Mouse (Mus musculus): Measurements from ENCODE around the gene Rpl18a.

The Rpl18a gene

DNA sequence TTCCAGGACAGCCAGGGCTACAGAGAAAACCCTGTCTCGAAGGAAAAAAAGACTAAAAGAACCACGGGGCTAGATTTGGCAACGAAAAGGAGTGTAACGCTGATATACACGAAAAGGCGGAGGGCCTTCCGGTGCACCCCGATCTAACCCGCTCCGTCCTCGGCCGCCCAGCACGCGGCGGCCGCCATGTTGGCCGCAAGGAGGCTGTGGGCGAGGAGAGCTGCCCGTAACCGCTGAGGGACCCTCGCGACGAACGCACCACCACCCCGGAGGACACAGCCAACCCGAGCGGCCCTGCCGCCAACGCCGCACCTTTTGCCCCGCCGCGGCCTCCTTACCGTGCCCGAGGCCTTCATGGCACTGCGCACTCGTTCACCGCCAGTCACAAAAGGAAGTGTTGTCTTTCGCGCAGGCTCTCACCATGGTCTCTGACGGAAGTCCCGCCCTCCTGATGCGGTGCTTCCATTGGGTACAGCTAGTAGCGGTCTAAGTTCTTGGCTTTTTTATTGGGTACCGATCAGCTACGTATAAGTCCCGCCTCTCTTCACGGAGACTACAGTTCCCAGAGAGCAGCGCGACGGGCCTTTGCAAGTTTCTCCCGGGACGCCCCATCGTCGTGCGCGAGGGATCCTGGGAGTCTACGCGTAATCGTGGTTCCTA is at the start of gene Rpl18a:
Gene Rpl18a (minus strand): TSS at position 392 of the 660 bp plus-strand sequence.
- peak; percentile 98 for DNase-seq (ENCODE audit: low read depth, low spot score)

DNA sequence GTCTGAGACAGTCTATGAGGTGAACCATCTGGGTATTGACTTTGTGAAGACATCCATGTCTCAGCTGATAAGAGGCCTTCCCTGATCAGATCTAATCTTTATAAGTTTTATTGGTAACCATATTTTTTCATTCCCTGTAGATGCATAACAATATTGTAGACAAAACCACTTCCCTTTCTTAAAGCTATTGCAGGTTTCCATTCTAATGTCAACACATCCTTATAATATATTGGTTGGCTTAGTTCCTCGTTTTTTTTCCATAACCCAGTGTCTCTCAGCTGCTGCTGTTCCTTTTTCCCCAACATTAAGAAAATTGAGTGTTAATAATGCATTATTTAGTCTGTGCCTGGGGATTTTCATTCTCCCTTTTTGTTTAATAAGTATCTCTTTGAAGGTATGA is 46.0 kb upstream of the Rpl18a start:
- DNase-seq (ENCODE audit: low read depth, low spot score): no peak

DNA sequence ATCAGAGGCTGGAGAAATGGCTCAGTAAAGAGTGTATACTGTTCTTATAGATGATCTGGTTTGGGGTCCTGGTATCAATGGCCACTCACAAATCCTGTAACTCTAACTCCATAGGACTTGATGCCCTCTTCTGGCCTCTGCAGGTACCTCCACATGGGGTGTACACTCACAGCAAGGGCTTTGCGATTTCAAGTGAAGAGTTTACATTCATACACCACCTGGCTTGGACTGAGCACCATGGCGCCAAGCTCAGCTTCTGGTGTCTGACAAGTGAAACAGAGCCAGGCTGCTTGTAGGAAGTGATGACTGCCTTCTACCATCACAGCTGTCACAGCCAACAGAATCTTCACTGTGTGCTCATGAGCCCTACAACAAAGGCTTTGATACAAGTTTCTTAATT is 44.3 kb upstream of the Rpl18a start:
- DNase-seq (ENCODE audit: low read depth, low spot score): no peak

DNA sequence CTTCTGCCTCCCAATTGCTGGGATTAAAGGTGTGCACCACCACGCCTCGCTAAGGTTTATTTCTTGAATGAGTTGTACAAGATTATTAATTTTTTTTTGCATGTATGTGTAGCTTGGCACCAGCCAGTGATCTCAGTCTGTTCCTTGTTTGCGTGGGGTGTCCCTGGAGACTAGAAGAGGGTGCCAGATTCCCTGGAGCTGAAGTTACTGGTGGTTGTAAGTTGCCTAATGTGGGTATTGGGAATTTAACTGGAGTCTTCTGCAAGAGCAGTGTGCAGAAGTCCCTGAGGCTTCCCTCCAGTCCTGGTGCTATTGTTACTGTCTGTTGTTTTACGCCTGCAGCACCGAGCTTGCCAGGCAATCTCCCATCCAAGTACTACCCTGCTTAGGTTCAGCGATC is 40.0 kb upstream of the Rpl18a start:
- DNase-seq (ENCODE audit: low read depth, low spot score): no peak

DNA sequence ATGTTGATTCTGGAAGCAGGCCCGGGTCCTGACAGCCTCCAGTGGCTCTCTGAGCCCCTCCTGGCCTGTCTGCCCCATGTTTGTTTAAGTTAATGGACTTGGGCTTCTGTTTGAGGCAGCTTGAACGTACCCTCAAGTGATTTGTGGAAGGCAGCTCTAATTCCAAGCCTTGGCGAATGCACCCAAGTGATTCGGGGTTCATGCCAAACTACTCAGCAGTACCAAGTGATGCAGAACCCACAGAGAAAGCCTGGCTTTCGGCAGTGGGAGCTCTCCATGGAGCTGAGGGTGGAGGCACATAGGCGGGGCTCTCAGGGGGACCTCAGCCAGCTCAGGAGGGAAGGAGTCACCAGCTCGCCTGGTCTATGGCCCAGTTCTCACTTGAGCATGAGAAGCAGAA is 37.6 kb upstream of the Rpl18a start:
- no peak for DNase-seq (ENCODE audit: low read depth, low spot score)

DNA sequence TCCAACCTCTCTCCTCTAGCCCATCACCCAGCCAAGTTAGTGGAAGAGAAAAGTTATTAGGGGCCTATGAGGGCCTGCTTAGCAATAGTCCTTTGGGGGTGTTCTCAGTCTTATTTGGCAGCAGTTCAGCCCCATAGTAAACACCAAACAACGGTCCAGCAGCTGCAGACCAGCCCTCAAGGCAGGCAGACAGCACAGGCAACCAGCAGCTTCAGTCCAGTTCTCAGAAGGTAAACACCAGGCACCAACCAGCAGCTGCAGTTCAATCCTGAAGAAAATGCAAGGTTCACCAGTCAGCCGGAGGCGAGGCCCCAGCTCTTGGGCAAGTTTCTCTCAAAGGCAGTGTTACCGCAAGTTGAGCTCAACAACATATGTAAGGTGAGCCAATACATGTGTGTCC is 35.8 kb upstream of the Rpl18a start:
- DNase-seq (ENCODE audit: low read depth, low spot score): no peak

DNA sequence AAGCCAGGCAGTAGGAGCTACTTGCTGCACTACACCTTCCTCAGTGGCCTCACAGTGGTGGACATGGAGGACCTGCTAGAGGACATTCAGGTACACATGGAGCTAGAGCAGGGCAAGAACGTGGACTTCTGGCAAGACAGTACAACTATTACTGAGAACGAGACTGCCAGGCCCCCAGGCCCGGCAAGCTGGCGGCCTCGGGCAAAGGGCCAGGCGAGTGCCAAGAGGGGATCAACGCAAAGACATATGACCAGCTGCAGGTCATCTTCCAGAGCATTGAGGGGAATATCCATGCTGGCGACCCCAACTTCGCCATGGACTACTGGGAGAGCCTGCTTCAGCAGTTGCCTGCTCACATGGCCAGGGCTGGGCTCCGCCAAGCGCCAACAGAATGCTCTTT is 34.5 kb upstream of the Rpl18a start:
- no peak for DNase-seq (ENCODE audit: low read depth, low spot score)

DNA sequence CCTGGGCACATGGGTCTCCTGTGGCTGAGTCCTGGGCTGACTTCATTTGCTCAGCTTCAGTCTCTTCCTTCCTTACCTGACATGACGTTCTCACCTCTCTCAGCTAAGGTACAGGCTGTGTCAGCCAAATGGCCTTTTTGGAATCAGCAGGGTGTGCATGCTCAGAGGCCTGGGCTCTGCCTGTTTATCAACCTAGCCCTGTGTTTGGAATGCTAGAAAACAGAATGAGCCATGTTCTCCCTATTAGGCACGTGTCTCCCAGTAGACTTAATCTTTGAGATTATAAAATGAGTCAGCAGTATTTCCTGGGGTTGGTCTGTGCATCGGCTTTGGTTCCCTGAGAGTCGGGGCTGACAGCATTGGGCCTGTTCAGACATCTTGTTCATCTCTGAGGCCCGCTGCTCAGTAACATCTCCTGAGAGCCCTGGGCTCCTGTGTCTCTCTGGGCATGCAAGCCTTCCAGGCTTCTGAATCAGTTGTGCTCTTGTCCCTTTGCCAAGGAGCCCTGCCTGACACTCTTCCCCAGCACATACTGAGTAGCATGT is 31.6 kb upstream of the Rpl18a start:
- DNase-seq (ENCODE audit: low read depth, low spot score): no peak

DNA sequence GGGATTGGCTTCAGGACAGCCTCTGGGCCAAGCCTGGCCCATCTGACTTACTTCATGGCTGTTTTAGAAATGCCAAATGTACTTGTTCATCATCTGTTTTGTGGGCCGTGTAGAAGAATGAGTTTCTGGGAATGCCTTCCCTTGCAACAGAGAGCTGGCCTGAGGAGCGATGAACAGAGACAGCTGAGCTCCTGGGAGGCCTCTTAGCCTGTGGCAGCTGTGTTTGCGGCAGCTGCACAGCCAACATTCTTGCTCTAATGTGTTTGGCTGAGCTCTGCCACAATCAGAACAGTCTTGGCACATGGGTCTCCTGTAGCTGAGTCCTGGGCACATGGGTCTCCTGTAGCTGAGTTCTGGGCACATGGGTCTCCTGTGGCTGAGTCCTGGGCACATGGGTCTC is 30.9 kb upstream of the Rpl18a start:
- DNase-seq (ENCODE audit: low read depth, low spot score): no peak

DNA sequence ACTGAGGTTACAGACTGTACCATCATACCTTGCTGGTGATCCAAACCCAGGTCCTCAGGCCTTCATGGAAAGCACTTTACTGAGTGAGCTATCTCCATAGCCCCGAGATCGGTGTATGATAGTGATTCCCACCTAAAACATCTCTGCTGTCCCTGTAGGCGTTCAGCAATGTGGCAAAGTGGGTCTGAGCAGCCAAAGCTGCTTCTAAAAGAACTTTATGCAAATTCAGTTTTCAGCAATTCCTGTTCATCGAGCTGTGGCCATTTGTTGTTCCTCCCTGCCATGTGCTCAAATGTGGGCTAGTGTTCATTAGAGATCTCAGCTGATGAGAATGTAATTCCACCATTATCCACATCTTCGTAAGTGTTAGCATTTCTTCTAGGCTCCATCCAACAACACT is 29.2 kb upstream of the Rpl18a start:
- DNase-seq (ENCODE audit: low read depth, low spot score): no peak

DNA sequence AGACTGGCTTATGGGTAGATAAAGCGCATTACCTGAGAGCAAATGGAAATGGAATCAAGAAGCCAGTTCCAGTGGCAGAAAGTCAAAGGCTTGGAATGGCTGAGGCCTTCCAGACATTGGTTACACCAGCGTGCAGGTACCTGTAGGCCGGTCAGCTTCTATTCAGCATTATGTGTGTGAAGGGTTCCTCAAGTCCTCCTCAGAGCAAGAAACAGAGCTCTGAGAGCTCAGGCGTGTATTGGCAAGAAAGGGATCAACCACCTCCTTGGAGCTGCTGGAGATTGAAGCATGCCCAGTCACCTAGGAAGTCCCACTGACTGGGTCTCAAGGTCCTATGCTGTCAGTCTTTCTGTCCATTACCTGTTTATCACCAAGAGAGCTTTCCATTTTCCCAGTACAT is 28.5 kb upstream of the Rpl18a start:
- DNase-seq (ENCODE audit: low read depth, low spot score): no peak

DNA sequence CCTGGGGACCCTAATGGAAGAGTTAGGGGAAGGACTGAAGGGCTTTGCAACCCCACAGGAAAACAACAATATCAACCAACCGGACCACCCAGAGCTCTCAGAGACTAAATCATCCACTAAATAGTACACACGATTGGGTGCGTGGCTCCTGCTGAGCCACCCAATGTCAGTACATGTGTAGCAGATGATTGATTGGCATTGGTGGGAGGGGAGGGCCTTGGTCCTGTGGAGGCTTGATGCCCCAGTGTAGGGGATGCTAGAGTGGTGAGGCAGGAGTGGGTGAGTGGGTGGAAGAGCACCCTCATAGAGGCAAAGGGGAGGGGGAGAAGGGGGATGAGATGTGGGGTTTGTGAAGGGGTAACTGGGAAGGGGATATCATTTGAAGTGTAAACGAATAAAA is 26.9 kb upstream of the Rpl18a start:
- no peak for DNase-seq (ENCODE audit: low read depth, low spot score)

DNA sequence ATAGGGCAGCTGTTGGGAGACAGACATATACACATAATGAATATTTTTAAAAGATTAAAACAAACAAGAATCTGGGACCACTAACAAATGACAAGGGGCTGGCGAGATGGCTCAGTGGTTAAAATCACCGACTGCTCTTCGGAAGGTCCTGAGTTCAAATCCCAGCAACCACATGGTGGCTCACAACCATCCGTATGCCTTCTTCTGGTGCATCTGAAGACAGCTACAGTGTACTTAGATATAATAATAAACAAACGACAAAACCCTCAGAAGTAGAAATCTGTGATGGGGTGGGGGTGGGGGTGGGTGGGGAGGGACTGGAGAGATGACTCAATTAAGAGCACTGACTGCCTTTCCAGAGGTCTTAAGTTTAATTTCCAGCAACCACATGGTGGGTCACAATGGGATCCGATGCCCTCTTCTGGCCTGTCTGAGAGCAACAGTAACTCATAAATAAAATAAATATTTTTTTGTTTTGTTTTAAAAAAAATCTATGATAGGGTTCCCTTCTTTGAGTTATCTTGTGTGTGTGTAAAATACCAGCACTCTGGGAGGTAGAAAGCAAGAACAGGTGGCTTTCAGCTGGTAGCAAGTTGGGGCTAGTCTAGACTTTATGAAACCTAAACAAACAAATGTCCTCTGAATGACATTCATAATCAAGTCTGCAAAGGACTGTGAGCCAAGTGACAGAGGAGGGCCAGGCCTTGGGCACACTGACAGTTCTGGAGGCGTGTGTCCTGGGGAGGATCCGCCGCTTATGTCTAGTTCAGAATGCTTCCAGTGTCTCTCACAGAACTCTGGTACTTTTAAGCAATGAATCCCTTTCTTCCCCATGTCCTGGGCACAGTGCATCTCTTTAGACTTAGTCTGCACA is 23.1 kb upstream of the Rpl18a start:
- DNase-seq (ENCODE audit: low read depth, low spot score): no peak

DNA sequence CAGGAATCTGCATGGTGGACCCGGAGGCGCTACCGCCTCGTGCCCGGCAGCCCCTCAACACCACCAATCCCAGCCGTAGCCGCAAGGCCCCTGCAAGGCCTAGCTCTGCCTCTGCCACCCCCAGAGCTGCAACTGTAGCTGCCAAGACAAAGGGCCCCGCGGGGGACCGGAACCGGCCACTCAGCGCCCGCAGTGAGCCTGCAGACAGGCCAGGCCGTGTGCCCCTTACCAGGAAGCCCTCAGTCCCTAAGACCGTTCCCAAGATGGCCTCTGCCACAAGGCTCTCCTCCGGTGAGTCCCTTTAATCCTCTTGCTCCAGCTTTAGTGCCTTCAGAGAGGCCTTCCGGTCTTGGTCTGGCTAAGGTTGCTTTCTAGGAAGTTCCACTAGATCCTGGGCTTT is 17.5 kb upstream of the Rpl18a start:
- DNase-seq (ENCODE audit: low read depth, low spot score): no peak

DNA sequence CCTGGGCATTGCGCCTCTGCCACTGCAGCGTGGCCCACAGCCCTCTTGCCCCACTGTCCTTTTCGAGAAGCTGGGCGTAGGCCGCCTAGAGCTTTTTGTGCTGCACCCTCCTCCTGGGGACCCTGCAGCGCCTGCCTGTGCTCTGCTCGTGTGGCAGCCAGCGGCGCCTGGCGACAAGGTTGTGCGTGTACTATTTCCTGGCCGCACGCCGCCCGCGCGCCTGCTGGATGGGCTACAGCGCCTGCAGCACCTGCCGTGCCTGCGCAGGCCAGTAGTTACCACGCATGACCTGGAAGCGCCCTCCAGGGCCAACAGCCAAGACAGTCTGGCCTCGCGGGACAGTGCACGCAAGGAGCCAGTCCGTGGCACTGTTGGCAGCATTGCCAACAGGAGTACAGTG is 16.3 kb upstream of the Rpl18a start:
- DNase-seq (ENCODE audit: low read depth, low spot score): no peak

DNA sequence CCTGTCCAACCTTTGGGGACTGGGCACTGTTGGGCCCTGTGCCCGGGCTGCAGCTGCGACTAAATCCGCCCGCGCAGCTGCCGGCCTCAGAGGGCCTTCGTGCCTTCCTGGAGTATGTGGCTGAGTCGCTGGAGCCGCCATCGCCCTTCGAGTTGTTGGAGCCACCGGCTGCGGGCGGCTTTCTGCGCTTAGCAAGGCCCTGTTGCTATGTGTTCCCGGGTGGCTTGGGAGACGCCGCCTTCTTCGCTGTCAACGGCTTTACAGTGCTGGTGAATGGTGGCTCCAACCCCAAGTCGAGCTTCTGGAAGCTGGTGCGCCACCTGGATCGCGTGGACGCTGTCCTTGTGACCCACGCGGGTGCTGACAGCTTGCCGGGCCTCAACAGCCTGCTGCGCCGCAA is 15.7 kb upstream of the Rpl18a start:
- DNase-seq (ENCODE audit: low read depth, low spot score): no peak

DNA sequence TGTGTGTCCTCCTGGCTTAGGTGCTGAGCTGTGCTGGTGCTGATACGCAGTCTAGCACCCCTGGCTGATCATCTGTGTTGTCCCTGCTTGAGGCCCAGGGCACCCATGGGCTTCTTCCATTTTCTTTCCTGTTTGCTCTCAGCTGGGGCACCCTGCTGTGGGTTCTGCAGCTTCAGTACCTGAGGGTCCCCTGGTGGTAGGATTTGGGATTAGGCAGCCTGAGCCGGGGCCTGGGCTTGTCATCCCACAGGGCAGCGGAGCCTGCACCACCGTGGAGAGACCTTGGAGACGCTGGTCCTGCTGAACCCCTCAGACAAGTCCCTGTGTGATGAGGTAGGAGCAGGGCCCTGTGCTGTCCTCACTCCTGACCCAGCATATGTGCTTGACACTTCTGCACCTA is 14.4 kb upstream of the Rpl18a start:
- DNase-seq (ENCODE audit: low read depth, low spot score): no peak

DNA sequence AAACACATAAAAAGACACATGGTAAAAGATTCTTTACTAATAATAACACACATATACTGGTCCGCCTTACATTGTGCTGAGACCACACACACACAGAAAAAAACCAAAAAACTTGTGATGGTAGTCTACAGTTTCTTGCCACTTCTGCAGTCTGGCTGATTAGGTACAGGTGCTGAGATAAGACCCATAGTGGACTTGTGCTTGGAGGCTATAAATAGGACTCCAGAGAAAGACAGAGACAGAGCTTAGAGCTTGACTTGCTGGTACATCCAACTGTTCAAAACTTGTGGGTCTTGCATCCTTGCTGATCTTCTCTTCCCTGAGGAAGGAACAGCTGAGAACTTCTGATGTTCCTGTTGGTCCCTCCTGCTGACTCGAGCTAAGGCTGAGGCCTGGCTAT is 10.3 kb upstream of the Rpl18a start:
- DNase-seq (ENCODE audit: low read depth, low spot score): no peak

DNA sequence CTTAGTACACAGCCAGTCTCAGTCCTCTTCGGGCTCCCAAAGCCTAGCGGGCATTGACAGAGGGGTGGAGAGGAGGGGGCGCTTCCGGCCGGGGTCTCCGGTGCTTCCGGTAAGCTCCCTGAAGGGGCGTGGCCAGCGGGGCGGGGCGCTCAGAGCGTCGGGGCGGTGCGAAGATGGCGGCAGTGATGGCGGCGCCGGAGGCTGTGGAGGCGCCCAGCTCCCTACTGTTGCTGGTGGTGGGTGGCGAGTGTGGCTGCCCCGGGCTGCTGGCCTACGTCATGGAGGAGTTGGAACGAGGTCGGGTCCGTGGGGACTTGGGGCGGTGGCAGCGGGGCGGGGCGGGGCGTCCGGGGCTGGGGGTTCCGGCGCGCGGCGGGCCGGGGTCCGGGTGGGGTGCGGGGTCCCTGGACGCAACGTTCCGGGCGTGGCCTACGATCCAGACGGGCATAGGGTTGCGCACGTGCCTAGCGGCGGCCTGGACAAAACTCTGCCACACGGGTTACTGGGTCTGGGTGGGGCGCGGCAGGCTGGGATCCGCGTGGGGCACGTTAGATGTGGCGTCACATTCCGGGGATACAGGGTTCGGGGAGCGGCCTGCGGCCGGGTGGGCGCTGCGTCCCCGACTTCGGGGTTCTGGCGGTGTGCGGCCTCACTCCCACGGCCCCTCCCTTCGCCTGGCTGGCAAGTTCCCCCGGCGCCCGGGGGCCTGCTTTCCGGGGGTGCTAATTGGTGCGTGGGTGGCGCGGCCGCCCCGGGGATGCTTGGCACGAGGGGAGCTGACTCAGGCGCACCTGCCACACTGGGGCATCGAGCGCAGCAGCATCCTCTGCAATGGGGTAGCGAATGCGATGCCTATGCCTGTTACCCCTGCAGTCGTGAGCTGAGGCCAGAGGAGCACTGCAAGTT is 8.9 kb upstream of the Rpl18a start, which contains the start of gene Map1s:
Gene Map1s (plus strand): TSS at position 102 of the 906 bp plus-strand sequence.
- DNase-seq (ENCODE audit: low read depth, low spot score): peak; percentile 92

DNA sequence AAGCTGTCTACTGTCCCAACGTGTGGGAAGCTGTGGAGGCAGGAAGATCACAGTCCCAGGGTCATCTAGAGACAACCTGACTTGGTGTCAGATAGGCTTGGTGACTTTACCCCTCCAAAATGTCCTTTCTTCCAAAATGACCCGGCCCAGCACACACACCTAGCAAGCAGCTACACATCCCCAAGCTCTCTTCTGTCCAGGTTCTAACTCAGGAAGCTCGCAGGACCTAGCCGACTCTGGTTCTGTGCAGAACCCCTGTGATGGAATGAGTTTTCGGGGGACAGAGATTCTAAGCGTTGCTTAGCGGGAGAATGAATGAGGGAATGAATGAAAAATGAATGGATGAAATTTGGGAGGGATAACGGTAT is 8.2 kb upstream of the Rpl18a start:
- DNase-seq (ENCODE audit: low read depth, low spot score): no peak

DNA sequence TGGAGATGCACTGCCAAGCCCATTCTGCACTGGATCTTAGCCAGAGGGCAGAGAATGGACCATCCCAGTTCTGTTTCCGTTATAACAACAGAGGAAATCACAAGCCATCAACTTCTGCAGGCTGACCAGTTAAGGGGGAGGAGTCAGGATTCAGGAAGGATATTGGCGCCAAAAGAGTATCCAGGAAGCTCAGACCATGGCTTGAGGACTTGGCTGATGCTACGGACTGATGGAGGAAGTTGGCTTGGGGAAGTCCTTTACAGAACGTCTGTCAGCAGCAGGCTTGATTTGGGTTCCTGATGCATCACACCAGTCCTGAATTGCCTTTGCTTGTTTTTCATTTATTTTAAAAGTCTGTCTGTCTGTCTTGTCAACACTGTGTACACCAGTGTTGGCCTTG is 7.3 kb upstream of the Rpl18a start:
- DNase-seq (ENCODE audit: low read depth, low spot score): no peak

DNA sequence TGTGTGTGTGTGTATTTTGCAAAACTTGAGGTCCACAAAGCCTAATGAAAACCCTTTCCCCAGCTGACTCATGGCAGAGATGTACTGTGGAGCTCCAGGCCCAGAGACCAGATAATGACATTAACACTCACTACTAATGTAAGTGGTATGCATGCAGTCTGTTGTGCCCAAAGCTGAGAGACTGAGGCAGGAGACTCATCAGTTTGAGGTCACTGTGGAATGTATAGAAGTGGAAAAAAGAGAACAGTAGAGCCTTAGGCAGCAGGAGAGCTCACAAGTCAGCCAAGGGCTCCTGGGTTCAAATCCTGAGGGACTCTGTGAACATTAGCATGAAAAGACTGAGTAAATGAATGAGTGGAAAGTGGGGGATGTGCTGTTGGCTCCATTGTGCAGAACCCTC is 6.4 kb upstream of the Rpl18a start:
- no peak for DNase-seq (ENCODE audit: low read depth, low spot score)

All from mesoderm, embryonic 11.5 days (tissue).